Mouse (Mus musculus): Measurements from ENCODE around the gene St5.

- TF ChIP-seq EP300 (IDR thresholded peaks at IDR 0.05; ENCODE audit: insufficient read depth, low read depth, low read length) (no peak), POLR2A (IDR thresholded peaks at IDR 0.05; ENCODE audit: insufficient read depth, low read length) (no peak), CTCF (IDR thresholded peaks at IDR 0.05; ENCODE audit: low read depth, low read length) (no peak)
Measured at GRCm38 (mm10) chr7:109580489-109580888, 122.9 kb downstream of the St5 start.

All from ES-Bruce4 (cell line).